Mouse (Mus musculus): ENCODE results near the gene Wdr86. TPM values are rescaled to one million over a fixed set of nuclear protein-coding genes. Genes with fewer than 3 reads are reported as not detected.

Wdr86 gene
- polyA plus RNA-seq, 1 experiment, result 1.5 TPM

- WGBS, result 72% methylated on average over 6 of the region's 6 CpGs
- H3K4me1 ChIP-seq (ENCODE audit: control insufficient read depth, insufficient read depth, low read length), result peaks cover 8% of the 10 kb centered on the region
- no peak for DNase-seq
- no peak overlapping the region for H3K4me3 ChIP-seq (replicated peaks; ENCODE audit: insufficient read depth, low read depth, low read length)
- H3K27me3 ChIP-seq (ENCODE audit: control insufficient read depth, insufficient read depth, low read length), result no peaks in the 10 kb centered on the region
- no peak overlapping the region for H3K27ac ChIP-seq (ENCODE audit: insufficient read depth, low read length)
- TF ChIP-seq POLR2A (IDR thresholded peaks at IDR 0.05; ENCODE audit: borderline replicate concordance, insufficient read depth, low read length) (no peak), CTCF (IDR thresholded peaks at IDR 0.05; ENCODE audit: borderline replicate concordance, insufficient read depth, low read depth, low read length) (no peak)
Observed at GRCm38 (mm10) chr5:24718076-24718475, 12.5 kb downstream of the Wdr86 start.

- WGBS, result 20% methylated on average over 6 of the region's 6 CpGs
- TF ChIP-seq CTCF (IDR thresholded peaks at IDR 0.05; ENCODE audit: borderline replicate concordance, insufficient read depth, low read depth, low read length) (no peak), POLR2A (IDR thresholded peaks at IDR 0.05; ENCODE audit: borderline replicate concordance, insufficient read depth, low read length) (no peak)
- H3K27me3 ChIP-seq (ENCODE audit: control insufficient read depth, insufficient read depth, low read length), result no peaks in the 10 kb centered on the region
- DNase-seq, result no peak
- peaks cover 17% of the 10 kb centered on the region for H3K4me1 ChIP-seq (ENCODE audit: control insufficient read depth, insufficient read depth, low read length)
- no peak overlapping the region for H3K27ac ChIP-seq (ENCODE audit: insufficient read depth, low read length)
- H3K4me3 ChIP-seq (replicated peaks; ENCODE audit: insufficient read depth, low read depth, low read length), result no peak overlapping the region
Observed at GRCm38 (mm10) chr5:24713987-24714386, 16.5 kb downstream of the Wdr86 start.

- Histone ChIP-seq H3K27me3 (ENCODE audit: control insufficient read depth, insufficient read depth, low read length) (no peaks in the 10 kb centered on the region), H3K27ac (ENCODE audit: insufficient read depth, low read length) (no peak overlapping the region), H3K4me1 (ENCODE audit: control insufficient read depth, insufficient read depth, low read length) (peaks cover 17% of the 10 kb centered on the region), H3K4me3 (replicated peaks; ENCODE audit: insufficient read depth, low read depth, low read length) (no peak overlapping the region)
- peak; percentile 71 to 83 for DNase-seq
- no peak for TF ChIP-seq CTCF (IDR thresholded peaks at IDR 0.05; ENCODE audit: borderline replicate concordance, insufficient read depth, low read depth, low read length)
- TF ChIP-seq POLR2A (IDR thresholded peaks at IDR 0.05; ENCODE audit: borderline replicate concordance, insufficient read depth, low read length), result no peak
- WGBS, result 6% methylated on average over 2 of the region's 2 CpGs
Observed at GRCm38 (mm10) chr5:24713199-24713598, 17.3 kb downstream of the Wdr86 start.

- Histone ChIP-seq H3K27ac (ENCODE audit: insufficient read depth, low read length) (no peak overlapping the region), H3K4me3 (replicated peaks; ENCODE audit: insufficient read depth, low read depth, low read length) (no peak overlapping the region), H3K27me3 (ENCODE audit: control insufficient read depth, insufficient read depth, low read length) (no peaks in the 10 kb centered on the region), H3K4me1 (ENCODE audit: control insufficient read depth, insufficient read depth, low read length) (peaks cover 17% of the 10 kb centered on the region)
- DNase-seq, result no peak
- WGBS, result 98% methylated on average over 6 of the region's 6 CpGs
- TF ChIP-seq POLR2A (IDR thresholded peaks at IDR 0.05; ENCODE audit: borderline replicate concordance, insufficient read depth, low read length) (no peak), CTCF (IDR thresholded peaks at IDR 0.05; ENCODE audit: borderline replicate concordance, insufficient read depth, low read depth, low read length) (no peak; the same call in 1 of the 2 replicates)
Observed at GRCm38 (mm10) chr5:24711615-24712014, 18.9 kb downstream of the Wdr86 start.

GRCm38 (mm10) chr5:24709962-24710361 lies 20.6 kb downstream of the Wdr86 start:
- Histone ChIP-seq H3K27me3 (ENCODE audit: control insufficient read depth, insufficient read depth, low read length) (no peaks in the 10 kb centered on the region), H3K4me3 (replicated peaks; ENCODE audit: insufficient read depth, low read depth, low read length) (no peak overlapping the region), H3K27ac (ENCODE audit: insufficient read depth, low read length) (no peak overlapping the region), H3K4me1 (ENCODE audit: control insufficient read depth, insufficient read depth, low read length) (peaks cover 17% of the 10 kb centered on the region)
- no peak for DNase-seq
- TF ChIP-seq CTCF (IDR thresholded peaks at IDR 0.05; ENCODE audit: borderline replicate concordance, insufficient read depth, low read depth, low read length) (no peak), POLR2A (IDR thresholded peaks at IDR 0.05; ENCODE audit: borderline replicate concordance, insufficient read depth, low read length) (no peak)
- WGBS, result 40% methylated on average over 2 of the region's 2 CpGs

GRCm38 (mm10) chr5:24704615-24705014 lies 25.9 kb downstream of the Wdr86 start:
- Histone ChIP-seq H3K27ac (ENCODE audit: insufficient read depth, low read length) (no peak overlapping the region), H3K27me3 (ENCODE audit: control insufficient read depth, insufficient read depth, low read length) (no peaks in the 10 kb centered on the region), H3K4me3 (replicated peaks; ENCODE audit: insufficient read depth, low read depth, low read length) (no peak overlapping the region), H3K4me1 (ENCODE audit: control insufficient read depth, insufficient read depth, low read length) (no peaks in the 10 kb centered on the region)
- WGBS, result 88% methylated on average over 8 of the region's 8 CpGs
- TF ChIP-seq POLR2A (IDR thresholded peaks at IDR 0.05; ENCODE audit: borderline replicate concordance, insufficient read depth, low read length), result no peak
- no peak for TF ChIP-seq CTCF (IDR thresholded peaks at IDR 0.05; ENCODE audit: borderline replicate concordance, insufficient read depth, low read depth, low read length)
- DNase-seq, result no peak

GRCm38 (mm10) chr5:24701271-24701670 lies 29.3 kb downstream of the Wdr86 start:
- DNase-seq, result no peak
- 84% methylated on average over 3 of the region's 3 CpGs for WGBS
- no peak overlapping the region for H3K4me3 ChIP-seq (replicated peaks; ENCODE audit: insufficient read depth, low read depth, low read length)

GRCm38 (mm10) chr5:24696704-24697103 lies 33.8 kb downstream of the Wdr86 start:
- Histone ChIP-seq H3K4me1 (ENCODE audit: control insufficient read depth, insufficient read depth, low read length) (no peaks in the 10 kb centered on the region), H3K27me3 (ENCODE audit: control insufficient read depth, insufficient read depth, low read length) (no peaks in the 10 kb centered on the region), H3K4me3 (replicated peaks; ENCODE audit: insufficient read depth, low read depth, low read length) (no peak overlapping the region), H3K27ac (ENCODE audit: insufficient read depth, low read length) (no peak overlapping the region)
- no peak for TF ChIP-seq POLR2A (IDR thresholded peaks at IDR 0.05; ENCODE audit: borderline replicate concordance, insufficient read depth, low read length)
- TF ChIP-seq CTCF (IDR thresholded peaks at IDR 0.05; ENCODE audit: borderline replicate concordance, insufficient read depth, low read depth, low read length), result no peak
- DNase-seq, result no peak
- 49% methylated on average over 3 of the region's 3 CpGs for WGBS

More at GRCm38 (mm10) chr5:24701271-24701670, 29.3 kb downstream of the Wdr86 start:
- Histone ChIP-seq H3K27ac (ENCODE audit: insufficient read depth, low read length) (no peak overlapping the region), H3K4me1 (ENCODE audit: control insufficient read depth, insufficient read depth, low read length) (no peaks in the 10 kb centered on the region), H3K27me3 (ENCODE audit: control insufficient read depth, insufficient read depth, low read length) (no peaks in the 10 kb centered on the region)
- no peak for TF ChIP-seq CTCF (IDR thresholded peaks at IDR 0.05; ENCODE audit: borderline replicate concordance, insufficient read depth, low read depth, low read length)
- TF ChIP-seq POLR2A (IDR thresholded peaks at IDR 0.05; ENCODE audit: borderline replicate concordance, insufficient read depth, low read length), result no peak
